Mouse (Mus musculus) heart, embryonic 11.5 days (tissue): ENCODE results near the gene Creld1. TPM values are rescaled to one million over a fixed set of nuclear protein-coding genes. Genes with fewer than 3 reads are reported as not detected.

Source experiments
- ATAC-seq: fragments of 200-750 bp; cut with Nextera tagmentation; replicated peaks from 2 replicates; pipeline ENCODE4 v1.8.0; 2017; ENCODE audit warnings: moderate library complexity; ENCODE audit not compliant: insufficient number of reproducible peaks, low FRiP score, low TSS enrichment
- H3K27ac ChIP-seq: fragments of 300-500 bp; sonication (generic); 2 replicates; pipeline ENCODE4 v1.5.1; 2014; ENCODE audit warnings: mild to moderate bottlenecking, low read depth, low read length
- H3K27me3 ChIP-seq: fragments of 300-500 bp; sonication (generic); 2 replicates; pipeline ENCODE4 v1.6.1; 2014; ENCODE audit warnings: mild to moderate bottlenecking, low read length, mixed read lengths; ENCODE audit not compliant: control insufficient read depth, insufficient read depth
- H3K36me3 ChIP-seq: fragments of 300-500 bp; sonication (generic); 2 replicates; pipeline ENCODE4 v1.6.1; 2014; ENCODE audit warnings: mild to moderate bottlenecking, low read length, moderate library complexity, mixed read lengths; ENCODE audit not compliant: control insufficient read depth, insufficient read depth
- H3K4me1 ChIP-seq: fragments of 300-500 bp; sonication (generic); 2 replicates; pipeline ENCODE4 v1.6.1; 2014; ENCODE audit warnings: low read length; ENCODE audit not compliant: control insufficient read depth, insufficient read depth
- H3K4me2 ChIP-seq: fragments of 300-500 bp; sonication (generic); 2 replicates; pipeline ENCODE4 v1.6.1; 2014; ENCODE audit warnings: mild to moderate bottlenecking, moderate library complexity
- H3K4me3 ChIP-seq: fragments of 300-500 bp; sonication (generic); 2 replicates; pipeline ENCODE4 v1.5.1; 2014; ENCODE audit warnings: low read depth, low read length
- H3K9ac ChIP-seq: fragments of 300-500 bp; sonication (generic); 2 replicates; pipeline ENCODE4 v1.6.1; 2014; ENCODE audit warnings: mild to moderate bottlenecking, low read depth, low read length, moderate library complexity
- H3K9me3 ChIP-seq: fragments of 300-500 bp; sonication (generic); replicated peaks from 2 replicates; pipeline ENCODE4 v1.6.1; 2016; ENCODE audit warnings: low read length; ENCODE audit not compliant: control insufficient read depth
- WGBS: fragments of 180-500 bp; shearing (Covaris S2); extraction: QIAGEN DNeasy Blood & Tissue Kit; methylation state at CpG from one replicate; pipeline ENCODE4 v1.1.7; 2014; ENCODE audit not compliant: insufficient replicate concordance; 5-methylcytosine and 5-hydroxymethylcytosine counted together
- polyA plus RNA-seq: library from polyadenylated mRNA; unstranded; fragments of >200 nt; fragmentation: Nextera tagmentation; extraction: Ambion mirVana; gene quantifications from 2 replicates; pipeline ENCODE4 v1.2.1, GENCODE M21; 2014

Creld1 gene
- polyA plus RNA-seq, 1 experiment from 2014 or later = 31.1 TPM

- H3K4me2 ChIP-seq = no peak overlapping the region
- H3K27me3 ChIP-seq = peaks cover 22% of the 10 kb centered on the region
- no peak overlapping the region for H3K27ac ChIP-seq
- peaks cover 12% of the 10 kb centered on the region for H3K4me1 ChIP-seq
- H3K9ac ChIP-seq = no peak overlapping the region
- H3K4me3 ChIP-seq = no peak overlapping the region
- WGBS = 67% methylated on average over 24 of the region's 24 CpGs
- H3K9me3 ChIP-seq = no peaks in the 10 kb centered on the region
- ATAC-seq = no peak
- peaks cover 13% of the 10 kb centered on the region; the same call in 1 of the 2 replicates for H3K36me3 ChIP-seq
Measured at GRCm38 (mm10) chr6:113492101-113492864, 9.2 kb downstream of the Creld1 start.

DNA sequence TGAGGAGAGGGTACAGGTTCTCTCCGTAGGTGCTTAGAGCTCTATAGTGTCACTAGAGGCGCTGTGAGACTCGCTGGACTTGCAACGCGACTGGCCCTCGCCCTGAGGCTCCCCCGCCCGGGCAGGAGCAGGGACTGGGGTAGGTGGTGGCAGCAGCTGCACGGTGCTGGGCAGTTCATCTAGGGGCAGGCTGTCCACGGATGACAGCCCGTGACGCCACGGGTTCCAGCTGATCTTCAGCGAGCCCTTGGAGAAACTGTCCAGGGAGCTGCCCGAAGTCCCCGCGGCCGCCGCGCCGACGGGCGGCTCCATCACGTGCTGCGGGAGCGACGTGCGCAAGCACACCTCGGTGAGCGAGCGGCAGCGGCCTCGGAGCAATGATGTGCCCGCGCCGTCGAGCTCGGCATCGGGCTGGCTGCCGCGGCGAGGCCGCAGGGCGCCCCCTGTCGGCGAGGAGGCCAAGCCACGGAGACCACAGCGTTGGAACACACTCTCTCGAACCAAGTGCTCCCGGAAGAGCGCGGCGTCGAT, 11.2 kb downstream of the Creld1 start:
- peak overlapping the region; percentile 73 for H3K9ac ChIP-seq
- H3K36me3 ChIP-seq = peaks cover 10% of the 10 kb centered on the region; the same call in 1 of the 2 replicates
- peaks cover 28% of the 10 kb centered on the region for H3K27me3 ChIP-seq
- H3K27ac ChIP-seq = no peak overlapping the region
- H3K4me1 ChIP-seq = peaks cover 12% of the 10 kb centered on the region
- no peaks in the 10 kb centered on the region for H3K9me3 ChIP-seq
- peak overlapping the region; percentile 46 for H3K4me3 ChIP-seq
- 2% methylated on average over 53 of the region's 54 CpGs for WGBS
- ATAC-seq = peak; percentile 71
- H3K4me2 ChIP-seq = peak overlapping the region; percentile 82

- Histone ChIP-seq H3K9me3 (no peaks in the 10 kb centered on the region), H3K36me3 (peaks cover 7% of the 10 kb centered on the region; the same call in 1 of the 2 replicates), H3K9ac (peak overlapping the region; percentile 67), H3K4me3 (peak overlapping the region; percentile 46), H3K4me2 (peak overlapping the region; percentile 82), H3K27ac (no peak overlapping the region), H3K4me1 (peaks cover 12% of the 10 kb centered on the region), H3K27me3 (peaks cover 36% of the 10 kb centered on the region)
- 24% methylated on average over 28 of the region's 28 CpGs for WGBS
- no peak for ATAC-seq
Measured at GRCm38 (mm10) chr6:113495071-113495675, 12.1 kb downstream of the Creld1 start.

DNA sequence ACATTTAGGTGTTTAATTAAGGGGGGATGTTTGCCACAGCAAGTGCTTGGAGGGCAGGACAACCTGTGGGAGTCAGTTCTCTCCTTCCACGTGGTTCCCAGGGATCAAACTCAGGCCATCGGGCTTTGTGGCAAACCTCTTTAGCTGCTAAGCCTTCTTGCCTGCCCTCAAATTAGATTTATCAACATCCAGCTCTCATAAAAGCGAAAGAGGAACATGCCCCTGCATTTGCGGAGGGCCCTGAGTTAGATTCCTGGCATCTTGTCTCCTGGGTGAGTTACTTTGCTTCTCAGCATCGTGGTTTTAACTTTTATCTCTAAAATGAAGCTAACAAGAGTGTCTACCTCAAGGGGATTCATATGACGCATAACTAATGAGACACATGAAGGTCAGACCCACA, 16.2 kb downstream of the Creld1 start:
- Histone ChIP-seq H3K27me3 (peaks cover 61% of the 10 kb centered on the region), H3K4me1 (peaks cover 16% of the 10 kb centered on the region), H3K4me3 (no peak overlapping the region), H3K9me3 (peaks cover 2% of the 10 kb centered on the region; the same call in 1 of the 2 replicates), H3K27ac (no peak overlapping the region), H3K9ac (no peak overlapping the region), H3K36me3 (no peaks in the 10 kb centered on the region), H3K4me2 (no peak overlapping the region)
- WGBS = 66% methylated on average over 6 of the region's 6 CpGs
- ATAC-seq = no peak

GRCm38 (mm10) chr6:113501388-113502084, 18.4 kb downstream of the Creld1 start, which contains the start of gene Prrt3:
TSS of gene Prrt3 (minus strand) at chr6:113501931.
- no peak within 1 kb of the TSS for H3K27ac ChIP-seq
- peaks cover 6% of the 10 kb centered on the region; the same call in 1 of the 2 replicates for H3K4me1 ChIP-seq
- no peaks in the 10 kb centered on the region for H3K36me3 ChIP-seq
- H3K4me2 ChIP-seq = peak within 1 kb of the TSS; percentile 61
- peaks cover 2% of the 10 kb centered on the region; the same call in 1 of the 2 replicates for H3K9me3 ChIP-seq
- no peak for ATAC-seq
- peaks cover 42% of the 10 kb centered on the region for H3K27me3 ChIP-seq
- H3K9ac ChIP-seq = peak within 1 kb of the TSS; percentile 56; the same call in 1 of the 2 replicates
- WGBS = 3% methylated on average over 32 of the region's 32 CpGs
- peak within 1 kb of the TSS; percentile 34 for H3K4me3 ChIP-seq

DNA sequence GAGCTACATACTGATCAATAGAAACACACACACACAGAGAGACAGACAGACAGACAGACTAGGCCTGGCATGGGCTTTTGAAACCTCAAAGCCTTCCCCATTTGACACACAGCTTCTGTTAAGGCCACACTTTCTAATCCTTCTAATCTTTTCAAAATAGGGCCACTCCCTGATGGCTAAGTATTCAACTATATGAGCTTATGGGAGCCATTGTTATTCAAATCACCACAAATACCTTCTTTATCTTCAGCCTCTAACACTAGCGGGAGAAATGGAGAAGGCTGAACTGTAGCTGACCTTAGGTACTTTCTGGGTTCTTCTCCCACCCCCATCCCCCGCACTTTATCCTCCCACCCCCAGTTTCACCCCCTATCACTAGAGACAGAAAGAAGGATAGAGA, 19.7 kb downstream of the Creld1 start:
- no peak overlapping the region for H3K9ac ChIP-seq
- no peak overlapping the region for H3K4me2 ChIP-seq
- peaks cover 2% of the 10 kb centered on the region; the same call in 1 of the 2 replicates for H3K9me3 ChIP-seq
- no peaks in the 10 kb centered on the region for H3K36me3 ChIP-seq
- H3K4me3 ChIP-seq = no peak overlapping the region
- H3K27ac ChIP-seq = no peak overlapping the region
- peaks cover 6% of the 10 kb centered on the region; the same call in 1 of the 2 replicates for H3K4me1 ChIP-seq
- no peak for ATAC-seq
- peaks cover 39% of the 10 kb centered on the region for H3K27me3 ChIP-seq
- 59% methylated on average over 2 of the region's 2 CpGs for WGBS

- H3K9ac ChIP-seq = no peak overlapping the region
- peaks cover 20% of the 10 kb centered on the region for H3K27me3 ChIP-seq
- no peak overlapping the region for H3K4me3 ChIP-seq
- H3K4me1 ChIP-seq = peaks cover 6% of the 10 kb centered on the region; the same call in 1 of the 2 replicates
- no peaks in the 10 kb centered on the region for H3K36me3 ChIP-seq
- ATAC-seq = no peak
- WGBS = 77% methylated on average over 1 of the region's 1 CpGs
- no peak overlapping the region for H3K4me2 ChIP-seq
- no peak overlapping the region for H3K27ac ChIP-seq
- H3K9me3 ChIP-seq = peaks cover 2% of the 10 kb centered on the region; the same call in 1 of the 2 replicates
Measured at GRCm38 (mm10) chr6:113505689-113506088, 22.6 kb downstream of the Creld1 start.

DNA sequence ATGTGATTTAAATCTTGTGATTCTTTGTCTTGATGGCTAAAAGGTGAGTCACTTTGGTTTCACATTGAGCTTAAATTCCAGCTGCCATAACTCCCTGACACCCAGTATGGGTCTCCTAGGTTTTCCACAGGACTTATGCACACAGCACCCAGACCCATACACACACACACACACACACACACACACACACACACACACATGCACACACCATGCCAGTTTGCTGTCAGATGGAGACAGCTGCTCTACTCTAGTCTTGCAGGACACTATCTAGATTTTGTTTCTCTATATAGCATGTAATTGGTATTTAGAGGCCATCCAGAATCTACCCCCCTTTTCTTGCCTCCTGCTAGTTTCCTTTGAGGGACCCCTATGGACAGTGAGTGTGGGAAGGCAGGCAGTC, 24.0 kb downstream of the Creld1 start:
- Histone ChIP-seq H3K4me3 (no peak overlapping the region), H3K27me3 (peaks cover 6% of the 10 kb centered on the region), H3K36me3 (no peaks in the 10 kb centered on the region), H3K4me1 (no peaks in the 10 kb centered on the region), H3K9ac (no peak overlapping the region), H3K27ac (no peak overlapping the region), H3K4me2 (no peak overlapping the region), H3K9me3 (peaks cover 2% of the 10 kb centered on the region; the same call in 1 of the 2 replicates)
- ATAC-seq = no peak
